Mouse (Mus musculus) thymus, adult 18-20 months (tissue): ENCODE data around the gene Adora3.

ENCODE experiments used
- DNase-seq, 2 experiments: peaks; one replicate each; pipeline ENCODE4 v3.0.0; 2022; ENCODE audit warnings: mixed read lengths in 2 of 2

The Adora3 gene

DNA sequence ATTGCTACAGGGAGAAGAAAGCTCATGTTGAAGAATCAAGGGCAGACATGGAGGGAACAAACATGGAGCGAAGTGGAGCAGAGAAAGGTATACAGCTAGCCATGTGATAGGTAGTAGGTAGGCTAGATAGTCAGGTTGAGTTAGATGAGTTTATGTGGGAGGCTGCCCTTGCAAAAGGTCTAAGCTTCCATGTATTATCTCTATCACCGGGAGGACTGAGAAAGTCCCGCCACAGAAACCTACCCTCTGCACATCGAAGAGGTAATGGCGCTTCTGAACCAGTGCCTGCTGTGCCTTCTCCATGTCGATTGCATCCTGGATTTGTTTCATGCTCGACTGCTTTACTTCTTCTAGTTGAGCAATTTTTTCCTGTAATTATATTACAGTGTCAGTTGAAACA, 80.7 kb downstream of the Adora3 start:
- no peak for DNase-seq

DNA sequence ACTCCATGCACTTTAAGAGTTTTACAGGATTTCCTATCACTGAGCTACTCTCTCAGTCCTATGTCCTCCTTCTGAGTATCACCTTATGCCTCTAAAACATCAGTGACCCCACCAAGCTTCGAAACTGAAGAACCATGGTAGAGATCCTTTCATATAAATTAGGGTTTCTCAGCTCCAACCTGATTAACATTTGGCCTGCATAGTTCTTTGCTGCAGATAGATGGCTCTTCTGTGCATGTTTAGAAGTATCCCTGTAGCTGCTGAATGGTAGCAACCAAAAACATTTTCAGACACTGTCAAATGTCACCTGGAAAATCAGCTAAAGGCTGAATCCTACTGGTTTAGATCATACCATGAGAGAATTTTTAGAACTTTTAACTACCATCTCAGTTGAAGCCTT, 86.6 kb downstream of the Adora3 start:
- DNase-seq, result no peak

DNA sequence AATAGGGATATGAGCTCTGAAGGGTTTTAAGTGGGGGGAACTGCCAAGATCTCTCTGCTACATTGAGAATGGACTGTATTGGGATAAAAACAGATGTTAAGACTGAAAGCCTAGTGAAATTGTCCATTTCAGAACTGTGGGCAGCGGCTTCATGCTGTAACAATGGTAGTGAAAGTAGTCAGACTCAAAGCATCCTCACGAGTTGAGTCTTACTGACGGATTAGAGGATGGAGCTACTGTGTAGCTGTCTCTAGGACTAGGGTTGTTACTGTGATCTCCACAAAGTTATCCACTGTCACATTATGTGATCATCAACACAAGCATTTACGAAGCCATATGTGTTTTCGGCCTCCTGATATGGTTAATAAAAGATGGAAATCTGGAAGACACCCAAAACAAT, 87.5 kb downstream of the Adora3 start:
- DNase-seq, result no peak
